ENCODE assay signal across 10 mouse cellular contexts in genomic region chr12:8638411-8639087, GRCm38 (mm10). TPM values are rescaled to one million over a fixed set of nuclear protein-coding genes. Genes with fewer than 3 reads are reported as not detected.
DNase-seq lines count a peak whose midpoint lies in the region; ATAC-seq and TF ChIP-seq lines count a peak whose summit lies in the region.
"Not testable (repeated sequence)": the region's sequence is repeated elsewhere in the genome, so short reads cannot be mapped to it uniquely, and the experiment has no call there.
"Had no signal": no experiment of that assay in that cellular context is flagged by ENCODE, and none has a peak within 500 bp of the region (broad histone marks: within the 10 kb centered on the region; RNA-seq: fewer than 3 reads in every experiment).

No protein-coding gene starts in this region.

- H3K4me3 ChIP-seq in C2C12 (ENCODE audit: insufficient read depth, poor library complexity, severe bottlenecking); liver, embryonic 11.5 days (ENCODE audit: low read depth, low read length): not testable (repeated sequence)

- H3K4me1 ChIP-seq in liver, embryonic 11.5 days (replicated peaks; ENCODE audit: control insufficient read depth, insufficient read depth, low read length), result not testable (repeated sequence)

- not testable (repeated sequence) for H3K9me3 ChIP-seq in liver, embryonic 11.5 days (ENCODE audit: control insufficient read depth, low read length)

- peak; percentile 38 for TF ChIP-seq CTCF in C2C12 (IDR thresholded peaks at IDR 0.05; ENCODE audit: control insufficient read depth, insufficient read depth, insufficient read length)

- H3K9ac ChIP-seq in liver, embryonic 11.5 days (ENCODE audit: low read depth, low read length), result not testable (repeated sequence)

- ATAC-seq in granulocyte monocyte progenitor cell, adult 5-6 weeks (replicated peaks; ENCODE audit: poor library complexity, severe bottlenecking), result peak; percentile 66
- ATAC-seq in liver, embryonic 11.5 days (replicated peaks; ENCODE audit: low FRiP score), result not testable (repeated sequence)

- not testable (repeated sequence) for H3K79me3 ChIP-seq in C2C12 (ENCODE audit: low read depth)

- peaks cover 22% of the 10 kb centered on the region for H3K79me2 ChIP-seq in C2C12 (ENCODE audit: control insufficient read depth, insufficient read depth)

- DNase-seq in adrenal gland, postnatal 14 days, result peak; percentile 88
- DNase-seq in embryo, embryonic 11 days, result peak; percentile 75
- peak; percentile 82 for DNase-seq in kidney, postnatal 10 days
- peak; percentile 77 for DNase-seq in liver, embryonic 11.5 days (ENCODE audit: low spot score)
- DNase-seq in natural killer cell, adult 2 months (ENCODE audit: low spot score in 2 of 2), result peak; percentile 86 to 89
- DNase-seq in spleen, postnatal 4 days (ENCODE audit: low spot score in 2 of 2), result peak; percentile 86 to 95

- not testable (repeated sequence) for H3K36me3 ChIP-seq in C2C12 (ENCODE audit: control insufficient read depth, insufficient read depth); liver, embryonic 11.5 days (ENCODE audit: control insufficient read depth, insufficient read depth, low read length)

- H3K4me2 ChIP-seq in liver, embryonic 11.5 days, result peak overlapping the region; percentile 1; the same call in 1 of the 2 replicates

- 67% methylated on average over 10 of the region's 10 CpGs for WGBS in liver, embryonic 11.5 days

- H3ac ChIP-seq in C2C12 (ENCODE audit: control insufficient read depth, insufficient read length, low read depth), result not testable (repeated sequence)

- H3K27ac ChIP-seq in liver, embryonic 11.5 days (ENCODE audit: low read depth, low read length), result not testable (repeated sequence)

- not testable (repeated sequence) for H3K27me3 ChIP-seq in C2C12 (ENCODE audit: control insufficient read depth, insufficient read depth, insufficient read length); liver, embryonic 11.5 days (replicated peaks; ENCODE audit: control insufficient read depth, insufficient read depth, low read length)

TF ChIP-seq in C2C12, 6 proteins besides CTCF, POLR2A, EP300 and RAD21:
- peak; percentile 28 for TF ChIP-seq MAX (IDR thresholded peaks at IDR 0.05)
TF ChIP-seq in C2C12: peak in this region for 1; not testable (repeated sequence) for 5.

RNA-seq across cellular contexts. Expression of gene Pum2, which starts 35.4 kb away (rescaled TPM):
- polyA plus RNA-seq in C2C12 (2012; fragmentation: generic; extraction: Trizol), result 19.9 TPM
- total RNA-seq in adrenal gland, postnatal 14 days (2021), result 136 and 152 TPM in 2 replicates
- 133 and 140 TPM in 2 replicates for total RNA-seq in granulocyte monocyte progenitor cell, adult 5-6 weeks (2014; fragmentation: Nextera tagmentation)
- total RNA-seq in granulocyte monocyte progenitor cell, adult 5-6 weeks (2017), result 139 and 153 TPM in 2 replicates
- 47.3 and 47.7 TPM in 2 replicates for polyA plus RNA-seq in liver, embryonic 11.5 days (2014; fragmentation: Nextera tagmentation; extraction: Ambion mirVana)

RNA-seq across cellular contexts. Expression of gene Slc7a15, which starts 39.7 kb away (rescaled TPM):
- not detected for polyA plus RNA-seq in C2C12 (2012; fragmentation: generic; extraction: Trizol)
- total RNA-seq in adrenal gland, postnatal 14 days (2021), result 0.23 TPM in 1 of 2 replicates, not detected in the other
- total RNA-seq in granulocyte monocyte progenitor cell, adult 5-6 weeks (2014; fragmentation: Nextera tagmentation), result not detected in 2 replicates
- not detected in 2 replicates for total RNA-seq in granulocyte monocyte progenitor cell, adult 5-6 weeks (2017)
- polyA plus RNA-seq in liver, embryonic 11.5 days (2014; fragmentation: Nextera tagmentation; extraction: Ambion mirVana), result not detected in 2 replicates
- polyA plus RNA-seq: kidney, embryonic 14.5 days; stomach, embryonic 16.5 days had no signal
